Mouse (Mus musculus): Measurements from ENCODE around the gene Mycn.

Gene Mycn

GRCm38 (mm10) chr12:12920166-12921157, 21.3 kb downstream of the Mycn start:
- DNase-seq: no peak

DNA sequence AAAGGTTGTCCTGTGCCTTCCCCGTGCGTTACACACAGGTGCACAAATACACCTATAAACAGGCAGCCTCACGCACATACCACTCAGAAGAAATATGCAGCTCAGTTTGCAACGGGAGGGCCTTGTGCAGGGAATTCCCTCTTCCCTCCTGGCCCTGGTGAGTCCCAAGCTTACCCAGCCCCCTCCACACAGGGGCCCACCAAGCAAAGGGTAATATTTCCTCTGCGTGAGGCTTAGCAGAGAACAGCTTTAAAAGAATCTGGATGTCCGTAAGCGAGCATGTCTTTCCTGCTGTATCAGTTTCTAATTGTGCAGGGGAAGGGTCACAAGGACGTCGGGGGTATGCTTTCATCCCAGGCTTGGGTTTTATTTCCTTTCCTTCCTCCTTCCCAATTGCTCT, 25.4 kb downstream of the Mycn start:
- no peak for DNase-seq

DNA sequence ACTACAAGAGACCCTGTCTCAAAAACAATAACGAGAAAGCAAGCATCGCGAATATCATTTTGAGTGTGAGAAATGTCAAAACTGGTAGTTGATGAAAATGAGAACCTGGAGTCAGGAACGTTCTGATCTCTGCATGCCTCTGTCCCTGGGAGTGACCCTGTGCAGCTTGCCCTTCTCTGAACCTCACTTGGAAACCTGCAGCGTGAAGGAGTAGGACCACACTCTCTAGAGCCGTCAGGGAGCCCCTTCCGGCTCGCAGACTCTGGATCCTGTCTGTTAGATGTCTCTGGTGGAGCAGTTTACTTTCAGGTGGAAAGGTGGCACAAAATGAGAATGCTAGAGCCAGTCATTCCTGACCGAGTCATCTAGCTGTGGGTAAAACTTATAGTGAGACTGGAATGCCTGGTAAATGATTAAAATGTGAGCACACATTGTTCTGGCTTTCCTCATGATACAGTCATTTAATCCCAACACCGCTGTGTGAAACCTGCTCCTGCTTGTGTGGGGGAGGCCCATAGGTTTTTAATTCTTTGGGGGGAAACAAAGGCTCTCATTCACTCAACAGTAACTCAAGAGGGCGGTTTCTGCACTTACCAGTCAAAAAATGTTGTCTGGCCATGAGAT, 31.2 kb downstream of the Mycn start:
- DNase-seq: peak; percentile 45

DNA sequence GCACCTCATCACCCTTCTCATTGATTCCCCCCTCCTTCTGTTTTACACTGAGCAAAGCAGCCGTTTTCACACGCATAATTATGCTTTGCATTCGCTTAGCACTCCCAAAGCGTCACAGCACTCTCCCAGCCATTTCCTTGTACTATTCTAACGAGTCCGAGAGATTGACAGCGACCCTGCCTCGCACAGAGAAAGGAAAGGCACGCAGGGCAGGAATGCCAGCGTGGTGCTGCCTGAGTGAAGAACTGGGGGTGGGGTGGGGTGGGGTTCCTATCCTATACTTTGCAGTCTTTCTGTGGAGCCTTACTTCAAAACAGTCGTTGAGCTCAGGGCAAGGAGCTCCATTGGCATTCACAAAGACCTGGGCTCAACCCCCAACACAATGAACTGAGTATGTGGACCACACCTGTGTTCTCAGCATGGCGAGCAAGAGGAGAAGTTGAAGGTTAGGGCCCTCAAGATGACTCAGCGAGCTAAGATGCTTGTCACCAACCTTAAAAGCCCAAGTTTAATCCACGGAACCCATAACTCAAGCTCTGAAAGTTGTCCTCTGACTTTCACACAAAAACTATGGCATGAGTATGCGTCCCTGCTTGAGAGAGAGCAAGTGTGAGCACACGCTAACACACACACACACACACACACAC, 32.0 kb downstream of the Mycn start:
- no peak for DNase-seq

- DNase-seq: no peak
These were observed 34.9 kb downstream of the Mycn start for GRCm38 (mm10) chr12:12906771-12907170.

DNA sequence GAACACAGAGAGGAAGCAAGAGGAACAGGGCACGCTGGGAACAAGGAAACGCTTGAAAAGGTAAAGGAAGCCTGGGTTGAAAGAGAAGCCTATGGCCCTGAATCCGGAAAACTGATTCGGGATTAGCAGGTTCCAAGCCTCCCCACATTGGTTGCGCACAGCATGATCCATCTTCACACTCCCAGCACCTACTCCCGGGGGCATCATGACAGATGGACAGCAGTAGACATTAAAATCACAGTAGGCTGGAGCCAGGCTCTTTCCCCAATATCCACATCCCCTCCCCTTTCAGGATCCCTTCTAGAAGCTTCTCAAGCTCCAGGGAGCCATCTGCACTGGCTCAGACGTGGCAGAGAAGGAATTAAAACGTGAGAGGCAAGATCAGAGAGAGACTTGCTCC, 35.4 kb downstream of the Mycn start:
- no peak for DNase-seq

DNA sequence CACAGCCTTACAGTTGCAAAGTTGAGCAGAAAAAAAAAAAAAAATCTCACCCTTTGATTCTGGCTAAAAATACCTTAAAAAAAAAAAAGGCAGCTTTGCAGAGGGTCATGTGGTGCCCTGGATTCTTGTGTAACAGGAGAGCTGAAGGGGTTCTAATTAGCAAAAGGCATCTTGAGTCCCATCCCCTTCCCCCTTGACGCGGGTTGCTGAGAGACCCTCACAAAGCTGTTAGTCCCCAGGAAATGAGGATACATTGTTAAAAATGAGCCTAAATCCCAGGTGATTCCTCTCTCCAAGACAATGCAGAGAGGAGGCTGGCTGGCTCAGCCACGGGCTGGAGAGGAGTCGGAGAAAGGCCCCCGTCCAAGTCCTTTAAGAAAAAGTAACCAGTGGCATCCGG, 36.6 kb downstream of the Mycn start:
- DNase-seq: no peak

DNA sequence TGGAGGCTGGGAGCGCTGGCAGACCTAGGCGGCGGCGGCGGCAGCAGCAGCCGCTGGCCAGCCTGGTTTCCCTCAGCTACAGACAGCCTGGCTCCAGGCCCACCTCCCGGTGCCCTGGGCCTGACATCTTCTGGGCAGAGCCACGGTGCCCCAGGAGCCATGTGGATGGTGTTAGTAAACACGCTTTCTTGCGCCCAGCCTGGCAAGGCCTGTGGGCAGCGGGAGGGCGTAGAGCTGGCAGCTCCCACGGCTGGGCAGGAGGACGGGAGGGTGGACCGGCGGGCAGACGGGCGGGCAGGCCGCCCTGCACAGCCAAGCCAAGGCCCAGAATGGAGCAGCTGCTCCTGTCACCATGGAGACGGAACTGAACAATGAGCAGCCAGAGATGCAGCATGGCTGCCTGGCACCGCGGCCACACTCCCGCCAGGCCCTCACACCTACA, 37.2 kb downstream of the Mycn start:
- peak; percentile 68 for DNase-seq

DNA sequence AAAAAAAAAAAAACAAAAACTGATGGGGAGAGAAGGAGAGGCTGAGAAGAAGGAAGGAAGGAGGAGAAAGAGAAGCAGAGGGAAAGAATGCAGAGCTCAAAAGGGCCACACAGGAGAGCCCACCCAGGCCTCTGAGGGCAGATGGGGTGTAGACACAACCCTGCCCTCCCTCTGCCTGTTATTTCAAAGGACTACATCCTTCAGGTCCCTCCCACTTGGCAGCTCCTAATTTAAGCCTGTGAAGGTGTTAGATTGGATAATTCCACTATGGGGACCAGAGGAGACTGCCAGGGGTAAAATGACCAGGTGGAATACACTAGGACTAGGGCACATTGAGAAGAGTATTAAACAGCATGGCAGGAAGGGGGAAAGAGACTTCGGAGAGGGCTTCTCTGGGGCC, 37.6 kb downstream of the Mycn start:
- DNase-seq: no peak

- DNase-seq: no peak
These were observed 39.3 kb downstream of the Mycn start for GRCm38 (mm10) chr12:12902403-12902802.

- no peak for DNase-seq
These were observed 43.2 kb downstream of the Mycn start for GRCm38 (mm10) chr12:12898356-12899126.

DNA sequence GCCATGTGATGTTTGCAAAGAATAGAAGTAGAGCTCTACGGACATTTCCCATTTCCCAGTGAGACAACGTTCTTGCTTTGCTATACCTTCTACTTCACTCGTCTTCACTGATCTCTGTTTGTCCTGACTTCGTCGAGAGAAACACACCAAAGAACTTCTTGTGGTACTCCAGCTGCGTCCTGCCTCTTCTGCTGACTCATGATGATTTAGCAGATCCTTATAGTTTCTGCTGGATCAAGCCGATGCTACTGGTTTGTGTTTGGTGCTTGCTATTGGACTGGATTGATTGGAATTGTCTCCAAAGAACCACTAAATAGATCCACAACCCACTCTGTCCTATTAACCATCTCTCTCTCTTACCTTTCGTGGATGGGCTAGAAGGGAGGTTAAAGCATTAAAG, 47.7 kb downstream of the Mycn start:
- no peak for DNase-seq

DNA sequence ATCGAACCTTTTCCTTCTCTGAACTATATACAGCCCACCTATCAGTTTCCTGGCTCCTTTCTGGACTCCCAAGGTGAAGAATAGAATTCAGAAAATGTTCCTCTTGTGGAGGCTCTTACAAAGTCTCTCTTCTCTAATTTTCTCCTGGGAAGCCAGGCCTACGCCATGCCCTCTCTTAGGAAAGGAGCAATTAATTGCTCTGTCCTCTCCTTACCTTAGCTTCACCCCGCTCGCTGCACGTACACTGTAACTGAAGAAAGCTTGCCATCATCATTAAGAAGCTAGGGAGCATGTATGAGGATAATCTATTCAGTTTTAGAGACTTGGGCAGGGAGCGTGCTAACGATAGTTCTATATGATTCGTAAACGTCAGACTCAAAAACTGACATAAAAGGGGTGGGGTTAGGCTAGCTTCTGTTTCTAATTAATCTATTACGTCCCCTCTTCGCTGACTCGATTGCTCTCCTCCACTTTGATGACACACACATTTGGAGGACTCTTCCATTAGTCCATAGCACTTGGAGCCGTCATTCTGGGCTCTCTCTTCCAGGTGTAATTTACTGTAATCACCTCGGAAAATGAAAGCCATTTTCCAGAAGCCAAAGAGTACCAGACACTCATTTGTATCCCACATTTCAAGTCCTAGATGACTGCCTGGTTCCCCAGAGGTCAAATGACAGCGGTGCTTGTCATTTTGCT, 55.4 kb downstream of the Mycn start:
- no peak for DNase-seq

Measured in kidney, adult 18-20 months (tissue).